Mouse (Mus musculus): ENCODE measurements around the gene Pou2f1. TPM values are rescaled to one million over a fixed set of nuclear protein-coding genes. Genes with fewer than 3 reads are reported as not detected.

Gene Pou2f1
- total and polyA plus RNA-seq, 3 experiments, result 7.6 to 11.4 (median 8.2) TPM

DNA sequence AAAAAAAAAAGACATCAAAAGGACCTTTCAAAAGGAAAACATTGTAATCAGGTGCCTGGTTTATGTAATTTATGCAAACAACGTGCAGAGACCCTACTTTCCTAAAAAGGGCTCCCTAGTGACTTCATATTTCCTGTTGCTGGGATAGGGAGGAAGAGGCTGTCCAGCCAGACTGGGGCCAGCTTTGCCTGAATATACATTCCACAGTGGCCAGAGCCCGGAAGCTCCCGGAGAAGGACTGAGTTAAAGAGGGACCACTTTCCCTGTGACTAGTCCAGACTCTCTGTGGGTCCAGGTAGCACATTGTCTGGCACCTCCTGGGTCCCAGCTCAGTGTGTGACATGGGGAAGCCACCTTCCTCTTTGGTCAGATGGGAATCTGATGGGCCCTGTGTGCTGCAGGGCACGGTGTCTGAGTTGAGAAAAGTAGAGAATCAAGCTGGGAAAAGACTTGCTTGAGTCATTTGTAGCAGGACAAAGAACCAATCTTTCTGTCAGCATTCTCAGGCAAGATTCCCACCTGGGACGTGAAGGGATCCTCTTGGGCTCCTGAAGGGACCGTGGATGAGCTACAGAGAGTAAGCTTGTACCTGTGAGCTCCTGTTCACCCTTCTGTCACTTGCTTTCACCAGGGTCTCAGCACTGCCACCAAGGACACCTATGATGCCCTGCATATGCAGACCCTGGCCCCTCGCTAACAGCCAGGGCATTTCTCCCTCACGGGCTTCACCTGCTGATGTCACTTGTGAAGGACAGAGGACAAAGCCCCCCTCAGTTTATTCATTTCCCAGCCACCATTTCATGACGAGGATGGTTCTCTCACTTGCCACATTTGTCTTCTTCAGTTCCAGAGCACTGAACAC lies 141.9 kb downstream of the Pou2f1 start:
- H3K27me3 ChIP-seq (ENCODE audit: control insufficient read depth, insufficient read depth, low read length), result no peaks in the 10 kb centered on the region
- peaks cover 5% of the 10 kb centered on the region for H3K4me1 ChIP-seq (ENCODE audit: control insufficient read depth, insufficient read depth, low read length)
- no peak overlapping the region for H3K9ac ChIP-seq (ENCODE audit: low read depth, low read length)
- H3K36me3 ChIP-seq (ENCODE audit: control insufficient read depth, insufficient read depth, low read length), result no peaks in the 10 kb centered on the region
- DNase-seq, result peak in 1 of 2 experiments; percentile 17
- H3K79me2 ChIP-seq (replicated peaks; ENCODE audit: control insufficient read depth, insufficient read depth, low read length), result no peaks in the 10 kb centered on the region
- H3K4me3 ChIP-seq, result no peak overlapping the region
- 52% methylated on average over 9 of the region's 9 CpGs for WGBS
- intact Hi-C loops (cut with DNase I), result no loop called here
- peak overlapping the region; percentile 31 for H3K27ac ChIP-seq
- no peak for TF ChIP-seq POLR2A (IDR thresholded peaks at IDR 0.05; ENCODE audit: insufficient read depth, low read depth, low read length)

DNA sequence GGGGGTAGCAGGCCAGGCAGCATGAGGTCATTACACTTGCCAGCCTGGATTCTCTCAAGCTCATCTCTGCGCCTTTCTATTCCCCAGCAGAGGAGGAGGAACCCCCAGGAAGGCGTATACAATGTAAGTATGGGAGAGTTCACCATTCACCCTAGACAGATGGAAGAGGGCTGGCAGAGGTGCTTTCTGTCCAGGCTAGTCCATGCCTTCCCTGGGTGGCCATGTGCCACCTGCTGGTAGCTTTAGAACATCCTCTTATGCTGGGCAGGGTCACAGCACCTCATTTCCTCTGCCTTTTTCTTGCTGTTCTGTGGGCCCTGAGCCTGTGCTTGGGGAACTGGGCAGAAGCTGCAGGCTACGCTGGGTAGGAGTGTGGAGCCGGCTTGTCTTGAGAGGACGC lies 144.1 kb downstream of the Pou2f1 start:
- no peaks in the 10 kb centered on the region for H3K79me2 ChIP-seq (replicated peaks; ENCODE audit: control insufficient read depth, insufficient read depth, low read length)
- no peak overlapping the region for H3K27ac ChIP-seq
- 92% methylated on average over 5 of the region's 5 CpGs for WGBS
- DNase-seq, result no peak
- peak; percentile 66 for TF ChIP-seq CTCF (IDR thresholded peaks at IDR 0.05)
- no peak for TF ChIP-seq POLR2A (IDR thresholded peaks at IDR 0.05; ENCODE audit: insufficient read depth, low read depth, low read length)
- TF ChIP-seq EP300 (IDR thresholded peaks at IDR 0.05; ENCODE audit: insufficient read depth, low read depth, low read length), result no peak
- H3K36me3 ChIP-seq (ENCODE audit: control insufficient read depth, insufficient read depth, low read length), result no peaks in the 10 kb centered on the region
- H3K27me3 ChIP-seq (ENCODE audit: control insufficient read depth, insufficient read depth, low read length), result no peaks in the 10 kb centered on the region
- no peak overlapping the region for H3K9ac ChIP-seq (ENCODE audit: low read depth, low read length)
- peaks cover 5% of the 10 kb centered on the region for H3K4me1 ChIP-seq (ENCODE audit: control insufficient read depth, insufficient read depth, low read length)
- intact Hi-C loops (cut with DNase I), result loop anchor here (1.0 kb wide), 1 partner anchor 78 kb away; no protein-coding TSS in a partner anchor
- no peak overlapping the region for H3K4me3 ChIP-seq

DNA sequence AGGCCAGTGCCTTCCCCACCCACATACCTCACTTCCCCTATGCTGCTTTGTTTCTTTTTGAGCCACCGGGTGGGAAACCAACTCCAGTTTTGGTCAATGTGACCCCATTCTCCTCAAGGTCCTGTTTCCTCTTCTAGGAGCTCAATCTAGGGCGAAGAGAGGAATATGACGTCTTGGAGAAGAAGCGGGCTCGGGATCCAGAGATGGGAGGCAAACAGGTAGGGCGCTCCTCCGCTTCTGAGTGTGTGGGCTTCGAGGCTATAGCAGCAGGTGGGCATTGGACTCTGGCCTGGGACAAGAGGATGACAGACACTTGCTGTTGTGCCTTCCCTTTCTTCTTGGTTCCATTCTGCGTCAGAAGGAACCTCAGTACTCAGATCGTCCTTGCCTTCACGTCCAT lies 145.2 kb downstream of the Pou2f1 start:
- Histone ChIP-seq H3K27me3 (ENCODE audit: control insufficient read depth, insufficient read depth, low read length) (no peaks in the 10 kb centered on the region), H3K36me3 (ENCODE audit: control insufficient read depth, insufficient read depth, low read length) (no peaks in the 10 kb centered on the region), H3K4me3 (no peak overlapping the region), H3K79me2 (replicated peaks; ENCODE audit: control insufficient read depth, insufficient read depth, low read length) (no peaks in the 10 kb centered on the region), H3K27ac (no peak overlapping the region), H3K4me1 (ENCODE audit: control insufficient read depth, insufficient read depth, low read length) (peaks cover 5% of the 10 kb centered on the region), H3K9ac (ENCODE audit: low read depth, low read length) (no peak overlapping the region)
- WGBS, result 88% methylated on average over 11 of the region's 11 CpGs
- intact Hi-C loops (cut with DNase I), result no loop called here
- no peak for TF ChIP-seq EP300 (IDR thresholded peaks at IDR 0.05; ENCODE audit: insufficient read depth, low read depth, low read length)
- no peak for TF ChIP-seq POLR2A (IDR thresholded peaks at IDR 0.05; ENCODE audit: insufficient read depth, low read depth, low read length)
- TF ChIP-seq CTCF (IDR thresholded peaks at IDR 0.05), result no peak
- no peak for DNase-seq

DNA sequence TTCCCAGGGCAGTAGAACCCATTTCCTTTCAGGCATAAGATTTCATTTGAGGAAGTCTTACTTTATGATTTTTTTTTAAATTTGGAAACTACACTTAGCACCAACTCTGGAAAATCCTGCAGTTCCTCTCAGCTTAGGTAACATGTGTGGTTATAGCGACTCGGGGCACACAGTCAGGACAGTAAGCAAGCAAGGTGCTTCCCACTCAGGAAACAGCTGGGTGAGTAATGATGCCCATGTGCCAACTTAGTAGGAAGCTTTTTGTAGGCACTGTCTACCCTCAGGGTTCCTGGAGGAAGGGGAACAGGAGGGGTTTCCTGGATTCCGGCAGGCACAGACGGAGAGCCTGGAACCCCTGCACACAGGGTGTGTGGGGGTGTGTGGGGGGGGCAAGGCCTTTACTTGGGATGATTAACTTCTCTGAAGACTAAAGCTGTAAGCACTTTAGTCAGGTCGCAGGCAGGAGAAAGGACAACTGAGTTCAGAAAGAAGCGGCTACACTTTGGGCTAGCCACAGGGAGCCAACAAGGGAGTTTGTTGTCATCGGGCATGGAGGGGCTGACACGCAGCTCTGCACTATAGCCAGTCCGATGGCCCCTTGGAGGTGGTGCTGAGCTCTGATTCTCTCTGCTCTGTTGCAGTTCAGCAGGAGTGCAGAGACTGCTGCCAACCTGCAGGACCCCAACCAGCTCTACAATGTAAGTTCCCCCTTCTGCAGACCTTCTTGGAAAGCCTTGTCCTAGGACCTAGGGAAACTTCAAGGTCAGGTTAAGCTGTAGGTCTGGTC lies 146.5 kb downstream of the Pou2f1 start:
- no peaks in the 10 kb centered on the region for H3K27me3 ChIP-seq (ENCODE audit: control insufficient read depth, insufficient read depth, low read length)
- intact Hi-C loops (cut with DNase I), result no loop called here
- H3K9ac ChIP-seq (ENCODE audit: low read depth, low read length), result peak overlapping the region; percentile 29; the same call in 1 of the 2 replicates
- H3K79me2 ChIP-seq (replicated peaks; ENCODE audit: control insufficient read depth, insufficient read depth, low read length), result no peaks in the 10 kb centered on the region
- H3K4me1 ChIP-seq (ENCODE audit: control insufficient read depth, insufficient read depth, low read length), result peaks cover 5% of the 10 kb centered on the region
- TF ChIP-seq CTCF (IDR thresholded peaks at IDR 0.05) (no peak), POLR2A (IDR thresholded peaks at IDR 0.05; ENCODE audit: insufficient read depth, low read depth, low read length) (no peak), EP300 (IDR thresholded peaks at IDR 0.05; ENCODE audit: insufficient read depth, low read depth, low read length) (no peak)
- no peak overlapping the region for H3K27ac ChIP-seq
- WGBS, result 57% methylated on average over 9 of the region's 9 CpGs
- no peaks in the 10 kb centered on the region for H3K36me3 ChIP-seq (ENCODE audit: control insufficient read depth, insufficient read depth, low read length)
- H3K4me3 ChIP-seq, result no peak overlapping the region
- no peak for DNase-seq

DNA sequence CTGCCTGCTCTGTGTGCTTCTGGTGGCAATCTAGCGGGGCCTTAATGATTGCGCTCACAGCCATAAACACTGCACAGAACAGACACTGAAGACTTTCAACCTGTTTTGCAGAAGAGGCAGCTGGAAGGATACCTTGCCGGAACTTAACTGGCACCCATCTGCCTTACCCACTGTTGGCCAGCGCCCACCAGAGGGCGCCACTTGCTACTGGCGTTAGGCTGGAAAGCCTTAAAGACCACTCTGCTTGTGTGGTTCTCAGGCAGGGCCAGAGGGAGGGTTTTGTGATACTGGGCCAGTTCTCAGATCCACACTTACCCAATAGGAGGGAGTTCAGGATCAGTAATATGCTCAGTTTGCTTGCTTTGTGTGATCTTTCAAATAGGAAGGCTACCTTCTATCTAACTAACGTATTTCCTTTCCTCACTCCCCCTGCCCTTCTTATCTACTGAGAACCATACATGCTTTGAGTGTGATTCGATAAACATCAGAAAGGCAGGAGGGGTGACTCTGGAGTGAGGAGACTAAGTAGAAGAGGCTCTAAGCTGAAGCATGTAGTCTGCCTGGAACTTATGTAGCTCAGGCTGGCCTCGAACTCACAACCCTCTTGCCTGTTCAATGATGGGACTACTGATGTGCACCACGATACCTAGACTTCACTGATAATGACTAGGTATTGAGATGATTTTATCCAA lies 148.6 kb downstream of the Pou2f1 start:
- intact Hi-C loops (cut with DNase I), result loop anchor here (1.0 to 5.0 kb wide), 3 partner anchors 37 to 300 kb away; no protein-coding TSS in a partner anchor
- WGBS, result 54% methylated on average over 10 of the region's 10 CpGs
- peak; percentile 58 to 77 for DNase-seq

More for the DNA sequence above, 148.6 kb downstream of the Pou2f1 start:
- Histone ChIP-seq H3K9ac (ENCODE audit: low read depth, low read length) (no peak overlapping the region), H3K27me3 (ENCODE audit: control insufficient read depth, insufficient read depth, low read length) (no peaks in the 10 kb centered on the region), H3K79me2 (replicated peaks; ENCODE audit: control insufficient read depth, insufficient read depth, low read length) (no peaks in the 10 kb centered on the region), H3K4me3 (no peak overlapping the region), H3K36me3 (ENCODE audit: control insufficient read depth, insufficient read depth, low read length) (no peaks in the 10 kb centered on the region), H3K4me1 (ENCODE audit: control insufficient read depth, insufficient read depth, low read length) (peaks cover 11% of the 10 kb centered on the region), H3K27ac (no peak overlapping the region)
- peak; percentile 98 for TF ChIP-seq CTCF (IDR thresholded peaks at IDR 0.05)
- TF ChIP-seq EP300 (IDR thresholded peaks at IDR 0.05; ENCODE audit: insufficient read depth, low read depth, low read length), result no peak
- TF ChIP-seq POLR2A (IDR thresholded peaks at IDR 0.05; ENCODE audit: insufficient read depth, low read depth, low read length), result no peak
